Mouse (Mus musculus): ENCODE data around the gene Cilp.

- no peak for TF ChIP-seq POLR2A (IDR thresholded peaks at IDR 0.05; ENCODE audit: insufficient read length, low read depth)
- TF ChIP-seq CEBPB (IDR thresholded peaks at IDR 0.05; ENCODE audit: insufficient read depth, poor library complexity, severe bottlenecking), result no peak
- no peak for TF ChIP-seq POLR2AphosphoS2 (IDR thresholded peaks at IDR 0.05; ENCODE audit: insufficient read length, low read depth)
- TF ChIP-seq MYOG (IDR thresholded peaks at IDR 0.05; ENCODE audit: control insufficient read depth in 1 of 3, insufficient read depth in 1 of 3, insufficient read length in 2 of 3, low read depth in 2 of 3), result no peak
- no peak for TF ChIP-seq USF1 (IDR thresholded peaks at IDR 0.05; ENCODE audit: low read depth)
- TF ChIP-seq SRF (IDR thresholded peaks at IDR 0.05; ENCODE audit: control insufficient read depth, insufficient read length, low read depth), result no peak
- TF ChIP-seq TCF12 (IDR thresholded peaks at IDR 0.05; ENCODE audit: insufficient read depth, poor library complexity, severe bottlenecking), result no peak
- TF ChIP-seq MAX (IDR thresholded peaks at IDR 0.05; ENCODE audit: low read depth), result no peak
- TF ChIP-seq MYOD1 (IDR thresholded peaks at IDR 0.05; ENCODE audit: control insufficient read depth in 1 of 3, insufficient read length in 2 of 3, low read depth in 2 of 3), result no peak
- no peak for TF ChIP-seq E2F4 (IDR thresholded peaks at IDR 0.05; ENCODE audit: insufficient read depth)
- no peak for TF ChIP-seq REST (IDR thresholded peaks at IDR 0.05; ENCODE audit: insufficient read depth, insufficient read length)
These were observed 25.0 kb downstream of the Cilp start for GRCm38 (mm10) chr9:65289988-65290387.

All from myocyte (in vitro differentiated cells).